Mouse (Mus musculus): ENCODE results near the gene Camkk2.

- no peak for TF ChIP-seq POLR2A (IDR thresholded peaks at IDR 0.05; ENCODE audit: insufficient read depth, low read depth, low read length)
- TF ChIP-seq CTCF (IDR thresholded peaks at IDR 0.05; ENCODE audit: insufficient read depth, low read depth, low read length) = no peak
These were observed 4.2 kb downstream of the Camkk2 start for GRCm38 (mm10) chr5:122774743-122775611.

Data from olfactory bulb, adult 2 months (tissue).